Mouse (Mus musculus): ENCODE measurements around the gene Slc9a2. TPM values are rescaled to one million over a fixed set of nuclear protein-coding genes. Genes with fewer than 3 reads are reported as not detected.
"Not testable (repeated sequence)": the region's sequence is repeated elsewhere in the genome, so short reads cannot be mapped to it uniquely, and the experiment has no call there.

The Slc9a2 gene
- 10 to 100 TPM; 19.2 to 25.4 (median 21.7) TPM for total RNA-seq (2022)

- DNase-seq (ENCODE audit: low spot score in 2 of 2): no peak
These were observed at the start of gene Slc9a2 for GRCm38 (mm10) chr1:40680067-40680867. Slc9a2 (plus strand) TSS chr1:40680574.

DNA sequence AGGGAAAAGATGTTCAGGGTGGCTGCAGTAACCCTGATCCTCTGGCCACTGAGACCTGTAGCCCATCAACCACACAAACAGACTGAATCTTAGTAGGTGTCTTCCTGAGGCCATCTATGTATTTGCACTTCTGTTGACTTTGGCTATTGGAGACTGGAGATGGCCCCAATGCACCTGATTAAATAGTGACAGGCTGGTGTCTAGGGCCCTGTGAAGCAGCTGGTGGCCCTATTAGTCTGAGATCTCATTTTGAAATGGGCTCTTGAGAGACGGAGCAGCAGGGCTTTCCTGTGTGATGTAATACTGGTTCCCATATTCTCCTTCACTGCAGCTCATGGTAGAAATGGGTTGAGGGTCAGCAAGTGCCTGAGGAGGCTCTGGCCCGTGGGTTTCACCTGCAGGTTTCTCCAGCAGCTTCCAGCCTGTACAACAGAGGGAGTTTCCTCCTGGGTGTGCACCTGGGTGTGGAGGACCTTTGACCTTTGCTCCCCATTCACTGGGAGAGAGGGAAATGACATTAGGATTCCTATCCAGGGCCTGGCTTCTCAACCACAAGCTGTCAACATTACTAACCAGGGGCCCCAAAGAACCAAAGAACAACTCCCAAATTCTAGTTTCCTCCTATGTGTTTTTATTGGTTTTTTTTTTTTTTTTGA, 47.8 kb upstream of the Slc9a2 start:
- DNase-seq (ENCODE audit: low spot score in 2 of 2): no peak

DNA sequence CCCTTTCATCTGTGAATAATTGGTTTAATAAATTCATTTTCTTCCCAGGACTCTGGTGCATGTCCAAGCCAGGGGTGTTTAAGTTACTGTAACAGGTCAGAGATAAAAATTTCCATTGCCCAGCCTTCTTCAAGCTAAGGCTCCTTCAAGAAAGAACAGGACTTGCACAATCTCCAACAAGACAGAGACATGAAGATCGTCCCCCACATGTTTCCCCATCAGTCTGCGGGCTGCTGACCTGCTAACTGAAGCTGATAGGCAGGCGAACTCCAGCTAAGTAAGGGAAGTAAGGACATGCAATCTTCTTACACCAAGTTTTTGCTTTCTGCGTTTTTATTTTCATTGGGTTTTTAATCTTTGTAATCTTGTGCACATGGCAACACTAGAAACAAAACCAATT, 45.8 kb upstream of the Slc9a2 start:
- DNase-seq (ENCODE audit: low spot score in 2 of 2): no peak

DNA sequence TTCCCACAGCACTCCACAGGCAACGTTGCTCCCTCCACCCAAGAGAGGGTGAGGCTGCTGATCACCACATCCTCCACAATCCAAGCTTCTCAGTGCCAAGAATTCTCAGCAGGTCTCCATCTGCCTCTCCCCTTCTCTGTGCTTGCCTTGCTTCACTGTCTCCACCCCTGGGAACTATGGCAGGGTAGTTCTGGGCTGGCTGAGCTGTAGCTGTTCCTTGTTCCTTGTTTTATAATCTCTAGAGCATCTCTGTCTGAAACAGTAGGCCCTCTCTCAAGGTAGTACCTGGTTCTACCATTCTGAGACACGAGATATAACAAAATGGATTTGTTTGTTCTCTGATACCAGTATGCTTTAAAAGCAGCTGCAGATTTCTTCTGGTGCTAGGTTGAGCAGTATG, 32.1 kb upstream of the Slc9a2 start:
- no peak for DNase-seq (ENCODE audit: low spot score in 2 of 2)

DNA sequence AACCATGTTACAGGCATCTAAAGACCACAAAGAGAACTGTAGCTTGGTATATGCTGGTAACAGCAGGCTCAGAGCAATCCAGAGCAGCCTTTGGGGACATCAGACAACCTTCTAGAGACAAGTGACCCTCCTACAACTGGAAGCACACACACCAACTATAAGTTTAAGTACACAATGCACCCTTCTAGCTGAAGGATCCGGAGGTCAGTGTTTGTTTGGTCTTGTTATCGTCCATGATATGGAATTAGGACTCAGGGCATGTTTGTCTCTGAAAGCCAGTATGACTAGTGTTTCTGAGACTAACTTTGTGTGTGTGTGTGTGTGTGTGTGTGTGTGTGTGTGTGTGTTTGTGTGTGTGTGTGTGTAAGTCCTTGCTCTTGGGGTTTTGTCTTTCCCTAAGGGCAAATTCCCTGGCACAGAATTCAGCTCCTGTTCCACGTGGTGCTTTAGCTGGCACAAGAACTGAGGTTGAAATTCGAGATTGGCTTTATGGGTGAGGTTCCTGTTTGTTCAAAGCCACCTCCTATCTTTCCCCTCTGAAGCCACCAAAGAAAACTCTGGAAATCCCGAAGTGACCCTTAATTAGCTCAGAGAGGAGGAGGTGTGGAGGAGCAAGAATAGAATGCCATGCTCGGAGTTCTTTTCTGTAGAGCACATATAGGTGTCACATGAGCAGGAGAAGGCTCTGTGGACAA, 29.4 kb upstream of the Slc9a2 start:
- no peak for DNase-seq (ENCODE audit: low spot score in 2 of 2)

DNA sequence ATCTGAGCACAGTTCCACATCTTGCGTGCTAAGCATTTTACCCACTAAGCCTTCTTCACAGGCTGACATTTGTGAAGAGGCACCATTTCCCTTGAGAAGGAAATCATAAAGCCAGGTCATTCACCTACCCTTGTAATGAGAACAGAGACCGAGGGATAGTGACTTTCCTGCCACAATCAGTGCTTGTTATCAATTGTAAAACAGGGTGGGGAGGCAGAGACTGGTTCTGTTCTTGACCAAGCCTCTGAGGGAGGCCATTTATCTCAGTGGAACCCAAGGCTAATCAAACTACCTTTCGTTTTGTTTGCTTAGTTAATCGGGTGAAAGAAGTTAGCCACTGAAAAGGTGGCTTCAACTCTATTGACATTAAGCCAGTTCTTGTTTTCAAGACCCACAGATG, 23.3 kb upstream of the Slc9a2 start:
- DNase-seq (ENCODE audit: low spot score in 2 of 2): no peak

GRCm38 (mm10) chr1:40657978-40658496, 22.3 kb upstream of the Slc9a2 start:
- peak; percentile 27 to 79 for DNase-seq (ENCODE audit: low spot score in 2 of 2)

- no peak for DNase-seq (ENCODE audit: low spot score in 2 of 2)
These were observed 21.4 kb upstream of the Slc9a2 start for GRCm38 (mm10) chr1:40659017-40659416.

DNA sequence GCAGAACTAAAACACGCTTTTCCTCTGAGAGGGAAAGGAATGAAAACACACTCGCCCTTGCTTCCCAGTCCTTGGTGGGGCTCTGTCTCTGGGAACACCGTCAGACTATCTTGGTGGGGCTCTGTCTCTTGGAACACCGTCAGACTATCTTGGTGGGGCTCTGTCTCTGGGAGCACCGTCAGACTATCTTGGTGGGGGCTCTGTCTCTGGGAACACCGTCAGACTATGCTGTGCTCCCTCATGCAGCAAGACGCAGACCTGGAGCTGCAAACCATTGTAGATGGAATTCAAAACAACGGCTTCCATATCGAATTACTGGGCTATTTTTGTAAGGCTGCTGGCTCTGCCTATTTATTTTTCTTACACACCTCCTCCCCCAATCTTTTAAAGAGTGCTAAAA, 20.9 kb upstream of the Slc9a2 start:
- no peak for DNase-seq (ENCODE audit: low spot score in 2 of 2)

- no peak for DNase-seq (ENCODE audit: low spot score in 2 of 2)
These were observed 19.5 kb upstream of the Slc9a2 start for GRCm38 (mm10) chr1:40660838-40661237.

DNA sequence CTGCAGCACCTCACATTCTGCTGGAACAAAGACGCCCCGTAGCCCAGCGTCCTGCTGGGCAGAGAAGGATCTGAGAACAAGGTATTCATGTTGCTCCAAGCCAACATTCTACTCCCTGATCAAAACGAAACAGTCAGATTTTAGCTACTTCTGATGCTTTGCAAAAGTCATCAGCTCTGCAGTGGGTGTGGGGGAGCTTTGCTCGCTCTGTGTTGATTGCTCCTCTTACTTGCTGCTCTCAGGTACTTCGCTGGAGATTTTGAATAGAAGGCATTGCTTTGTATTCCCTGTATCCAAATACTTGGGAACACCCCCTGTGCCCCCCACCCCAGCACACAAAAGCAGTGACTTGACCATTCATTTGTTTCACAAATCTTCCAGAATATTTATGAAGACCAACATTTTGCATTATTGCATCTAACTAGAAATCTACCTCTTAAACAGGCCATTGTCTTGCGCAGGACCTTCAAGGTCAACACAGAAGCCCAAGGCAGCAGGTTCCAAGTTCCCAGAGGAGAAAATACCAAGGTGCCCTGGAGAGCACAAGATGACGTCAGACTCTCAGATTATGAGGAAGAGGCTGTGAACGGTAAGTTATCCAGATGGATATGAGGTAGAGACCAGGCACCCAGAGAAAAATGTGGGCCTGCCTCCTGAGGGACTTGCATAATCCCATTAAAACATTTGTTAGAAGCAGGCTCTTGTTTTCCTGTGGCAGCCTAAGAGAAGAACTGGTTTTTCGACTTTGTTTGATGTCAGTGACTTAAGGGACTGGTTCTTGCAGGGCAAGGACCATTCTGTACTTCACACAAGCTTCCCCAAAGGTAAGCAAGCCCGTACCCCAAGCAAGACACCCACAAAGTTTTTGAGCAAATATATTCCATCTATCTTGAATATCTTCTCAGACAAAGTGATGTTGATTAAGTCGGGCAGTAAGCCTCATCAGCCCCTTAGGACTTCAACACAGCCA, 14.7 kb upstream of the Slc9a2 start:
- no peak for DNase-seq (ENCODE audit: low spot score in 2 of 2)

DNA sequence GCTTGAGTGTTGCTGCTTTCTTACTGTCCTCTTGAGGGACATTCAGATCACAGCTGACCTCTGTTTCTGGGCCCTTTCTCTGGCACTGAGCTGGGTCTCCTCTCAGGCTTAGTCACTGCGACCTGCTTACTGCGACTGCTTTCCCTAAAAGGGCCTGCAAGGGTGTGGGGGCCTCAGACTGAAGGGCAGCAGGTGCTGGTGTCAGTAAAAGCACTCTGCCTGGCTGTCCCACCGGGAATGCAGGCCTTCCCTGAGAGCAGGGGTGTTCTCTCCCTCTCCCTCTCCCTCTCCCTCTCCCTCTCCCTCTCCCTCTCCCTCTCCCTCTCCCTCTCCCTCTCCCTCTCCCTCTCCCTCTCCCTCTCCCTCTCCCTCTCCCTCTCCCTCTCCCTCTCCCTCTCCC, 12.9 kb upstream of the Slc9a2 start:
- not testable (repeated sequence) for DNase-seq (ENCODE audit: low spot score in 2 of 2)

GRCm38 (mm10) chr1:40670025-40670424, 10.3 kb upstream of the Slc9a2 start:
- no peak for DNase-seq (ENCODE audit: low spot score in 2 of 2)

DNA sequence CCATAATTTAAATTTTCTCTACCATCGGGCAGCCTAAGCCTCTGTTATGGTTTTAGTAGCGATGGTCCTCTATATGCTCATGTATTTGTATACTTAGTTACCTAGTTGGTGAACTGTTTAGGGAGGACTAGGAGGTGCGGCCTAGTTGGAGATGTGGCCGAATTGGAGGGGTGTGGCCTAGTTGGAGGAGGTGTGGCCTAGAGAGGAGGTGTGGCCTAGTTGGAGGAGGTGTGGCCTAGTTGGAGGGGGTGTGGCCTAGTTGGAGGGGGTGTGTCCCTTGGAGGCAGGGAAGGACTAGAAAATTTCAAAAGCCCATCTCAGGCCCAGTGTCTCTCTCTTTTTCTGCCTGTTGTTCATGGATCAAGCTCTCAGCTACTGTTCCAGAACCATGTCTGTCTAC, 8.9 kb upstream of the Slc9a2 start:
- no peak for DNase-seq (ENCODE audit: low spot score in 2 of 2)

- DNase-seq (ENCODE audit: low spot score in 2 of 2): no peak
These were observed 3.1 kb upstream of the Slc9a2 start for GRCm38 (mm10) chr1:40677306-40677705.

DNA sequence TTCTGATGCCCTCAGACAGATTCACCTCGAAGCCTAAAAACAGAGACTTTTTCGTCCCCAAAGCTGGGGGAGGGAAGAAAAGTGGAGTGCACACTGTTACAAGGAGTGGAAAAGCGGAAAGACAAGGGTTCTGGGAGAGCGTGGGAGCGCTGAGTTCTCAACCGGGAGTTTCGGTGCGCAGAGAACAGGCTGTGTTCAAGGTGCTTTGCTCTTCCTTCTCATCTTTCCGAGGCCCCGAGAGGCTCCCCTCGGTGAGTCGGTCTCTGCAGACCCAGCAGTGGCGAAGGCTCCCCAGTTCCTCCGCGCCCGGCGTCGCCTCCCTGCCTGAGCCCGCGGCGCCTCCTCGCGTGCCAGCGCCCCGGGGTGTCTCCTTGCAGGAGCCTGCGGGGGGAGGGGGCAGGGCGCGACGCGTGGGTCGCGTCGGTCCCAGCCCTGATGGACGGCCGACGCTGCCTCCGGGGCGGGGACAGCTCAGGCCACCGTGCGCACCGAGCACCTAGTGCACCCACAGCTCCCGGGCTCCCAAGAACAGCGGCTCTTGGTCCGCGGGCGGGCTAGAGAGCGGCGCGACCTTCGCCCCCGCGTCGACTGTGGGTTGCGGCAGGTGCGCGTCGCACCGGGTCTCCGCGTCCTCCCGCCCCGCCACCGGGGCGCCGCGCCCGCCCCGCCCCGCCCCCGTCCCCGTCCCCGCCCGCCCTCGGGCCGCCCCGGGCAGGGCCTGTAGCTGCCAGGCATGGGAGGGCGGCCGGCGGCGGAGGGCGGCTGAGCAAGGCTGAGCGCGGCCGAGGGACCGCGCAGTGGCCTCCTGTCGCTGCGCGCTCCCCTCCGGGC, 709 bp downstream of the Slc9a2 start:
- DNase-seq (ENCODE audit: low spot score in 2 of 2): peak in 1 of 2 experiments; percentile 34

DNA sequence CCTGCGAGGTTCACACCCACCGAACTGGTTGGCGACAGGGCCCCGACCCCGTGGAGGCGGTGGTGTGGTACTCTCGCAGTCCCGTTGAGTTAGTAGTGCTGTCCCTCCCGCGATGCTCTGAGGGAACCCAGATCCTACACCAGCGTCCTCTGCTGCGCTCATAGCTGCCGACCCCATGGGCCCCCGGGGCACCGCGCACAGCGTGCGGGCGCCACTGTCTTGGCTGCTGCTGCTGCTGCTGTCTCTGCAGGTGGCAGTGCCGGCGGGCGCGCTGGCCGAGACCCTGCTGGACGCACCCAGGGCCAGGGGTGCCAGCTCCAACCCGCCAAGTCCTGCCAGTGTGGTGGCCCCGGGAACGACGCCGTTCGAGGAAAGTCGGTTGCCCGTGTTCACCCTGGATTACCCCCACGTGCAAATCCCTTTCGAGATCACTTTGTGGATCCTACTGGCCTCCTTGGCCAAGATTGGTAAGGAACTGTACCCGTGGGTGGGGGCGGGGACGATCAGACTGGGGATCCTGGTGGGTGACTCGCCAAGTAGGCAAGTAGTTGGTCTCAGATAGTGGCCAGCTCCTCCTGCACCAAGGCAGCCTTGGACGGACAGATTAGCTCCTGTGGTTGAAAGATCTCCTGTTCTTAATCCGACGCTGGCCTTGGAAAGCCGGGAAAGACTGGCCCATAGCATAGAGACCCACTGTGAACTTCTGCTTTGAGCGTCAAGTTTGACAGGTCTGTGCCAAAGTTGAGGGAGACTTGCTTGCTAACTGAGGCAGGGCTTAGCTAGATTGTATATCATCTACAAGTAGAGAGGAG, 1.5 kb downstream of the Slc9a2 start:
- DNase-seq (ENCODE audit: low spot score in 2 of 2): no peak

GRCm38 (mm10) chr1:40694296-40694695, 13.9 kb downstream of the Slc9a2 start:
- no peak for DNase-seq (ENCODE audit: low spot score in 2 of 2)

DNA sequence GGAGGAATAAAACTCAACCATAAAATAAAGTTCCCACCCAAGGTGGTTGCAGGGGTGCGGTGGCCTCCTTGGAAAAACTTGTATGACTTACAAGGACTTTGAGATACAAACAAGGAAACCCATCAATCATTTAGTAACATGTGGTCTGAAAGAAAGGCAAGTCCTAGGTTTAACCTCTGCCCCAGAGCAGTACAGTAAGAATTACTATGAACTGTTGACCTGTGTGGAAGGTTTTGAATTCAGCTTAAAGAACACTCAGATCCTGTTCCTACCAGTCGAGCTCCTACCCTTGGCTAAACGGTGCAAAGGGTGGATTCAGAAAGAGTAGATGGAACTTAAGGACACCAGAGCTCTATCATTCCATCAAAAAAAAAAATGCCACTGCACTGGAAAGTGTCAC, 16.1 kb downstream of the Slc9a2 start:
- no peak for DNase-seq (ENCODE audit: low spot score in 2 of 2)
